27 mouse cellular contexts compared by ENCODE assay signal in the genomic region with DNA sequence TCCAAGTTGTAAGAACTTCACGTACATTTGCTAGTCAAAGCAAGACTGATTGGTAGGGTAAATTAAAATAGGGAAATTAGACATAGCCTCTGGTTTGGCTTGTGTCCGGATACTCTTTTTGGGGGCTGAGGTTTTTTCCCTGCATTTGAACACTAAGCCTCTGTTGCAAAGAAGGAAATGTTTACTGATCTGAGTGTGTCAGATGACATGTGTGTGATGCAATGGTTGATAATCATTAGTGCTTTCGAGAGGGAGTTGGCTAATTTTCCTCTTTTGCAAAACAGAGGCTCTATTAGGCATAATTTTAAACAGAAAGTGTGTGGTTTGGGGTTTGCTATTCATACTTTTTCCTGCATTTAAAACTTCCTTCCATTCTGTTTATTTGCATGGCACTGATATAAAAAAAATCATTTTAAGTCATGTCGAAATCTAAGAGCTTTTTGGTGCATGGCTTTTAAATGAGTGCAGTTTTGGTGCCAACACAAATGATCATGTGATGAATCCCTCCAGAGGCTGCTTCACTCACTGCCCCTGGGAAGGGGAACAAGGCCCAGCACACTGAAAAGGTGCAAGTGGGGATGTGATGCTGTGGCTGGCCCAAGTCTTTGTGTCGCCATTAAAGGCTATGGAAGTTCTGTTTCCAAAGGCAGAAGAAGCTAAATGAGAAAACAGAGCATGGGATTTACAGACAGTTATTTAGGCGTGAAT.
A peak's percentile ranks its signal among the peaks of the same experiment; 100 is the strongest.
DNase-seq lines count a peak whose midpoint lies in the region; ATAC-seq and TF ChIP-seq lines count a peak whose summit lies in the region.
"Had no signal": no experiment of that assay in that cellular context is flagged by ENCODE, and none has a peak within 500 bp of the region (broad histone marks: within the 10 kb centered on the region; RNA-seq: fewer than 3 reads in every experiment).

No protein-coding gene starts in this region.

- H3K27me3 ChIP-seq in liver, adult 2 months (ENCODE audit: control insufficient read depth, insufficient read depth, low read length): no peaks in the 10 kb centered on the region
- no peaks in the 10 kb centered on the region for H3K27me3 ChIP-seq in liver, embryonic 12.5 days (replicated peaks)
- H3K27me3 ChIP-seq: heart, embryonic 12.5 days; midbrain, embryonic 13.5 days; Patski had no signal

- TF ChIP-seq CTCF in liver, adult 2 months (IDR thresholded peaks at IDR 0.05; ENCODE audit: low read depth, low read length): no peak

- no peaks in the 10 kb centered on the region for H3K9me3 ChIP-seq in liver, embryonic 12.5 days (replicated peaks)
- H3K9me3 ChIP-seq: heart, embryonic 12.5 days; hindbrain, embryonic 10.5 days; limb, embryonic 15.5 days; midbrain, embryonic 13.5 days had no signal

- peak; percentile 47 for DNase-seq in liver, adult 2 months (ENCODE audit: extremely low read depth, low read depth, low spot score)
- DNase-seq in lung, postnatal 25 days (ENCODE audit: low spot score): peak; percentile 8
- DNase-seq in lung, postnatal 14 days: no peak
- no peak for DNase-seq in embryo, embryonic 10 days (ENCODE audit: low spot score)
- DNase-seq in cerebellum, postnatal 14 days: no peak
- DNase-seq in urinary bladder, postnatal 4 days (ENCODE audit: low spot score in 2 of 2): no peak
- DNase-seq: adrenal gland, adult 8-10 months; cerebellum, adult 18-20 months; cerebellum, postnatal 25 days; gastrocnemius, postnatal 14 days; heart, postnatal 10 days; kidney, adult 9 months; kidney, postnatal 14 days; left cerebral cortex, postnatal 4 days; right cerebral cortex, postnatal 14 days had no signal

- no peak overlapping the region for H3K9ac ChIP-seq in liver, adult 2 months (ENCODE audit: low read depth, low read length)
- H3K9ac ChIP-seq in liver, embryonic 12.5 days: no peak overlapping the region
- H3K9ac ChIP-seq: heart, embryonic 12.5 days; limb, embryonic 15.5 days; midbrain, embryonic 13.5 days had no signal

- no peak overlapping the region for H3K4me3 ChIP-seq in liver, adult 2 months (ENCODE audit: insufficient read depth, low read depth, low read length)
- no peak overlapping the region for H3K4me3 ChIP-seq in liver, embryonic 12.5 days
- H3K4me3 ChIP-seq: heart, embryonic 12.5 days; hindbrain, embryonic 10.5 days; limb, embryonic 15.5 days; midbrain, embryonic 13.5 days had no signal

- 67% methylated on average over 6 of the region's 6 CpGs for WGBS in liver, adult 2 months
- 64% methylated on average over 6 of the region's 6 CpGs for WGBS in liver, embryonic 12.5 days (ENCODE audit: insufficient replicate concordance)

- TF ChIP-seq POLR2A in liver, adult 2 months (IDR thresholded peaks at IDR 0.05; ENCODE audit: extremely low read depth, insufficient read depth, low read length): no peak

- no peak for ATAC-seq in liver, embryonic 12.5 days
- ATAC-seq in granulocyte monocyte progenitor cell, adult 5-6 weeks (replicated peaks; ENCODE audit: poor library complexity, severe bottlenecking): peak; percentile 94
- ATAC-seq: CD4-positive, CD25-positive, alpha-beta regulatory T cell, adult 4 months; forebrain, embryonic 14.5 days; hindbrain, postnatal 0 days; intestine, embryonic 16.5 days; midbrain, embryonic 13.5 days; Patski had no signal

- H3K27ac ChIP-seq in liver, adult 2 months (replicated peaks; ENCODE audit: insufficient read depth, low read depth, low read length): no peak overlapping the region
- no peak overlapping the region for H3K27ac ChIP-seq in liver, embryonic 12.5 days
- H3K27ac ChIP-seq: hindbrain, embryonic 10.5 days; hindbrain, postnatal 0 days; limb, embryonic 15.5 days; midbrain, embryonic 13.5 days; stomach, postnatal 0 days had no signal

- H3K36me3 ChIP-seq in liver, adult 2 months (ENCODE audit: control insufficient read depth, insufficient read depth, low read length): no peaks in the 10 kb centered on the region
- H3K36me3 ChIP-seq in liver, embryonic 12.5 days: no peaks in the 10 kb centered on the region
- H3K36me3 ChIP-seq: heart, embryonic 12.5 days; hindbrain, embryonic 10.5 days; limb, embryonic 15.5 days; midbrain, embryonic 13.5 days had no signal

- H3K79me2 ChIP-seq in liver, adult 2 months (ENCODE audit: control insufficient read depth, insufficient read depth, low read length): no peaks in the 10 kb centered on the region

- no peaks in the 10 kb centered on the region for H3K4me1 ChIP-seq in liver, adult 2 months (ENCODE audit: control insufficient read depth, insufficient read depth, low read length)
- H3K4me1 ChIP-seq in liver, embryonic 12.5 days: 0 out of 2 replicates have a peak, but pooled peaks cover 14% of the 10 kb centered on the region
- H3K4me1 ChIP-seq: heart, embryonic 12.5 days had no signal

- H3K4me2 ChIP-seq in liver, embryonic 12.5 days: no peak overlapping the region
- H3K4me2 ChIP-seq: heart, embryonic 12.5 days; limb, embryonic 15.5 days; midbrain, embryonic 13.5 days had no signal

Comparison
In these comparisons a context has a peak if more than half of its experiments do, and no peak if none do; other contexts are left out.
1. DNase-seq: peak in liver, adult 2 months (single experiment) and lung, postnatal 25 days (single experiment); none in lung, postnatal 14 days (single experiment), embryo, embryonic 10 days (single experiment), cerebellum, postnatal 14 days (0 of 2) and urinary bladder, postnatal 4 days (0 of 2).